Mouse (Mus musculus) common myeloid progenitor, adult 5-6 weeks (primary cell): ENCODE data around the gene Ccdc28b. TPM values are rescaled to one million over a fixed set of nuclear protein-coding genes. Genes with fewer than 3 reads are reported as not detected.

Source experiments
- ATAC-seq: replicated peaks from 2 replicates; pipeline ENCODE4 v1.8.0; 2016; ENCODE audit warnings: low read depth, mild to moderate bottlenecking, moderate TSS enrichment, inconsistent platforms; ENCODE audit not compliant: poor library complexity, severe bottlenecking
- total RNA-seq: library from RNA; stranded (forward); fragments of 200-1000, 187-1606 nt; gene quantifications from 2 replicates; pipeline ENCODE4 v1.2.3, GENCODE M21; 2017

Ccdc28b gene
- total RNA-seq, 1 experiment from 2014 or later, result 59.3 TPM

GRCm38 (mm10) chr4:129624281-129625028, 708 bp upstream of the Ccdc28b start:
- ATAC-seq, result peak; percentile 91

- no peak for ATAC-seq
Measured at GRCm38 (mm10) chr4:129622803-129623535, 778 bp downstream of the Ccdc28b start.

- no peak for ATAC-seq
Measured at GRCm38 (mm10) chr4:129622120-129622802, 1.5 kb downstream of the Ccdc28b start.

GRCm38 (mm10) chr4:129621283-129621841, 2.4 kb downstream of the Ccdc28b start:
- no peak for ATAC-seq

GRCm38 (mm10) chr4:129620419-129621282, 3.1 kb downstream of the Ccdc28b start:
- ATAC-seq, result no peak

- peak; percentile 85 for ATAC-seq
Measured at GRCm38 (mm10) chr4:129618786-129619691, 4.7 kb downstream of the Ccdc28b start, which contains the start of gene Iqcc. Iqcc (minus strand) TSS chr4:129619099.

GRCm38 (mm10) chr4:129618031-129618430, 5.7 kb downstream of the Ccdc28b start:
- ATAC-seq, result no peak

- no peak for ATAC-seq
Measured at GRCm38 (mm10) chr4:129617121-129617641, 6.6 kb downstream of the Ccdc28b start.

- no peak for ATAC-seq
Measured at GRCm38 (mm10) chr4:129616631-129617030, 7.1 kb downstream of the Ccdc28b start.

- ATAC-seq, result no peak
Measured at GRCm38 (mm10) chr4:129615801-129616290, 7.9 kb downstream of the Ccdc28b start.

- no peak for ATAC-seq
Measured at GRCm38 (mm10) chr4:129614093-129614492, 9.7 kb downstream of the Ccdc28b start, which contains the start of gene Dcdc2b. Dcdc2b (minus strand) TSS chr4:129614257.

- no peak for ATAC-seq
Measured at GRCm38 (mm10) chr4:129610472-129610871, 13.3 kb downstream of the Ccdc28b start.

GRCm38 (mm10) chr4:129610026-129610425, 13.7 kb downstream of the Ccdc28b start:
- no peak for ATAC-seq

GRCm38 (mm10) chr4:129609139-129609631, 14.6 kb downstream of the Ccdc28b start:
- ATAC-seq, result no peak

GRCm38 (mm10) chr4:129608426-129609025, 15.2 kb downstream of the Ccdc28b start:
- peak; percentile 96 for ATAC-seq

GRCm38 (mm10) chr4:129600233-129601158, 23.3 kb downstream of the Ccdc28b start, which contains the start of the genes Eif3i and Tmem234:
Eif3i (minus strand) TSS chr4:129600648.
Tmem234 (plus strand) TSS chr4:129600668.
- ATAC-seq, result peak; percentile 99
